Mouse (Mus musculus): ENCODE measurements around the gene Mdm2.

- TF ChIP-seq CTCF (IDR thresholded peaks at IDR 0.05; ENCODE audit: control insufficient read depth, insufficient read depth, insufficient read length) = no peak
- no peak for TF ChIP-seq MAX (IDR thresholded peaks at IDR 0.05)
- TF ChIP-seq FOSL1 (IDR thresholded peaks at IDR 0.05; ENCODE audit: insufficient read depth, low read length, poor library complexity, severe bottlenecking) = no peak
- TF ChIP-seq USF1 (IDR thresholded peaks at IDR 0.05; ENCODE audit: low read depth) = no peak
- no peak for TF ChIP-seq CEBPB (IDR thresholded peaks at IDR 0.05; ENCODE audit: low read depth)
Measured at GRCm38 (mm10) chr10:117692953-117693352, 17.6 kb downstream of the Mdm2 start.

All from C2C12 (cell line).